Mouse (Mus musculus): ENCODE measurements around the gene Ccdc162.
A peak's percentile ranks its signal among the peaks of the same experiment; 100 is the strongest.

The Ccdc162 gene

DNA sequence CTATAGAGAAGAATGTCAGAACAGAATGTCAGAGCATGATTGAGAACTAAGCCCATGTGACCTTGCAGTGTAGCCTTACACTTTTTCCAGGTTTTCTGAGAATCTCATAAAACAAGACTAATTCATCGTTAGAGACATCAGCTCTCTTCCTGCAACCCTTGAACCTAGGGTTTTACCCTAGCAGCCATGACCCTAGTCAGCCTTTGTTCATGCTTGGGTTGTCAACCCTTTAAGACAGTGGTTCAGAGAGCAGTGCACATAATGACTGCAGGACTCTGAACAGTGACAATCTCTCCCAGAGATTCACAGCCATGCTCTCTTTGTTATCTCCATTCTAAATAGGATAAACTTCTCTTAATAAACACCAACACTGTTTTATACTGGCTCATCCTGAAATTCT lies 137.9 kb downstream of the Ccdc162 start:
- no peak for DNase-seq (ENCODE audit: low spot score)

DNA sequence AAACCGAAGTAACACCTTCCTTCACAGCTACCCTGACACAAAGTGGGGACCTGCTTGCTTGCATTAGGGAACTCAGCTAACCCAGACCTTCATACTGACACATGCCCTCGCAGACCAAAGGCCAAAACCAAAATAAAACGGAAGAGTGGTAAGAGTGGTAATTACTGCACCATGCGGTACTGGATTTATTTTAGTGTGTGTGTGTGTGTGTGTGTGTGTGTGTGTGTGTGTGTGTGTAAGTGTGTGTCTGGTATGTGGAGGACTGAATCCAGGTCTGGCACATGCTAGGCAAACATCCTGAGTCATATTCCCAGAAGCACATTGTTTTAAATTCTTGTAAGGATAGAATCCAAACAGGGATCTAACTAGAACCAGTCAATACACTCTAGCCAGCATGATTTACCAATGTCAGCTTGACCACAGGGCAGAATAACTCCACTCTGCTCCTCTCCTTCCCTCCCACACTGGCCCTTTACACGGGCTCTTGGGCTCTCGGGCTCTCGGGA lies 140.1 kb downstream of the Ccdc162 start:
- DNase-seq (ENCODE audit: low spot score) = no peak

DNA sequence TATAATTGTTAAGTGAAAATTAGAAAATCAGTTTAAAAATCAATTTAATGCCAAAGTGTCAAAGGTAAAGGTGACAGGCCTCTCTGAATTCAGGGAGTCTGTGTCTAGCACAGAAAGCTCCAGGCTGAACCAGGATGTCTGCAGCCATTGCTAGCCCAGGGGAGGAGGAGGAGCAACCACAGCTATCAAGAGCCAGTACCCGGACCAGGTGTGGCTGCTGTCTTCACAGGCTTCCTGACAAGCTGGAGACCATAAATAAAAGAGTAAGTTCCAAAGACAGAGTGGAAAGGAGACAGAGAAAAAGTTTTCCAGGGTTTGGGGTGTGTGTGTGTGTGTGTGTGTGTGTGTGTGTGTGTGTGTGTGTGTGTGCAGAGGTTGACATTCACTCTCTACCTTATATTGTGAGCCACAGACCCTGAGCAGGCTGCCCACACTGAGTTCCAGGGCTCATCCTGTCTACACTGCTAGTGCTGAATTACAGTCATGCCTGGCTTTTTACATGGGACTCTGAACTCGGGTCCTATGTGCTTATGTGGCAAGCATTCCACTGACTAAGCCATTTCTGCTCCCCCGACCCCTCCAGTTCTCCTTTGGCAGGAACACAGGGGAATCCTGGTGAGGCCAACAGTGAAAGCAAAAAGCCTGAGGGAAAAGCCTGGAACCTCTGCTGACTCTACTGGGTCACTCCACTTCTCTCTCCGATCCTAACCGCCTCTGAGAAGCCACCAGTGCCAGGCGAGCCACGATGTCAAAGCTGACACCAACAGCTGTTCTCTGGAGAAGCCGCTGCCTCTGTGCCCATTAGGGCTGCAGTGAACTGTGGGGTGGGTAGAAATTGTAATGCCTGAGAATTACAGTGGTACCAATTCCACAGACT lies 140.7 kb downstream of the Ccdc162 start:
- no peak for DNase-seq (ENCODE audit: low spot score)

DNA sequence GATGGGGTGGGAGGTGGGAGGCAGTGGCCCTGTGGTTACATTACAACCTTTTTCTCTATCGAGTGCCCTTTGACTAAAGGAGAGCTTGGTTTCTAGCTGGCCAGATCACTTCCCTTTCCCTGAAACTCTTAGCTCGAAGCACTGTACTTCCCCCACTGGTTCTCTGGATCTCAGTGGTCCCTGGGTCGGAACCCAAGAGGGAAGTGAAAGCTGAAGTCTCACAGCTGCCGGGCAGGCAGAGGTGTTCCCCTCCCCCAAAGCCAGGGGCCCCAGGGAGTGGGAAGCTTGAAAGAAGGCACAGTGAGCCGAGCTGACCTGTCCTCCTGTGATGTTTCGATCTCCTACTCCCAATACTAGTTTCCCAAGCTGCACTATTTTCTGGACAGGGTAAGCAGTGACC lies 143.2 kb downstream of the Ccdc162 start:
- no peak for DNase-seq (ENCODE audit: low spot score)

DNA sequence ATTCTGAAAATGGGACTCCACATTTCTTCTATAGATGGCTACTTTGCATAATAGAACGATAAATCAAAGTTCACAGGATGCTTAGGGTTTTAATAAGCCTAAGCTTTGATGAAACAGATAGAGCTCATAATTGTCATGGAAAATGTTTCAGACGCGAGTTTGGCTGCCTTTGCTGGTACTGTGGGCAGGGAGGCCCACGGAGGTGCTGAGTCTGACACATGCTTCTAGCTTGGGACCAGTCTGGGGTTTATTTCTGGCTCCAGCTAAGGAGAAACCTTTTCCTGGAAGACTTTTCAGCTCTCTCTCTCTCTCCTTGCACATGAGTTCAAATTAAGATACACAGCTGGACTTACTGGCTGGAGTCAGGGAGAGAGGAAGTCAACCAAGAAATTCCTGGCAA lies 144.2 kb downstream of the Ccdc162 start:
- DNase-seq (ENCODE audit: low spot score) = no peak

DNA sequence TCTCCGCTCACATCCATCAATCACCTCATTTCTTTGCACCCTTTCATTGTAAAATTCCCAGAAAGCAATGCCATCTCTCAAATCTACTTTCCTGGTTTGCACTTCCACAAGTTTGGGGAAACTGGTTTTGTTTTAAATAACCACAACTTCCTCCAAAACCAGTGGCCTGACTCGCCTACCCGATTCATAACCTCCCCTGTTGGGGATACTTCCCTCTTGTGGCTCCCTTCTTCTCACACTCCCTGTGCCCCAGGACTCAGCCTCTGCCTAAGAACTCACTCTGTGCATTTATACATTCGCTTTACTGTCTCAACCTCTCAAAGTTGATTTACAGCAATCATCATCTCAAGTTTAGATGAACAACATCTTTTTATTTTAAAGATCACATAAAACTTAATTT lies 145.4 kb downstream of the Ccdc162 start:
- no peak for DNase-seq (ENCODE audit: low spot score)

DNA sequence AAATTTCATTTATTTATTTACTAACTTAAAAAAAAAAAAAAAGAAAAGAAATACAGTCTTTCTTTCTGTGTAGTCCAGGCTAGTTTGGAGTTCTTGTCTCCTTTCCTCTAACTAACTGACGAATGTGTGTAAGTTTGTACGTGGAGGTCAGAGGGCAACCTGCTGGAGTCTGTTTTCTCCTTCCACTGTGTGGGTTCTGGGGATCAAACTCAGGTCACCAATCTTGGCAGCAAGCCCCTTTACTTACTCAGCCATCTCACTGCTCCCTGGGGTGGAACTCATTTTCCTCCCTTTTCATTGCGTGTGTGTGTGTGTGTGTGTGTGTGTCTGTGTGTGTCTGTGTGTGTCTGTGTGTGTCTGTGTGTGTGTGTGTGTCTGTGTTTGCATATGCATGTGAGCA lies 148.1 kb downstream of the Ccdc162 start:
- no peak for DNase-seq (ENCODE audit: low spot score)

DNA sequence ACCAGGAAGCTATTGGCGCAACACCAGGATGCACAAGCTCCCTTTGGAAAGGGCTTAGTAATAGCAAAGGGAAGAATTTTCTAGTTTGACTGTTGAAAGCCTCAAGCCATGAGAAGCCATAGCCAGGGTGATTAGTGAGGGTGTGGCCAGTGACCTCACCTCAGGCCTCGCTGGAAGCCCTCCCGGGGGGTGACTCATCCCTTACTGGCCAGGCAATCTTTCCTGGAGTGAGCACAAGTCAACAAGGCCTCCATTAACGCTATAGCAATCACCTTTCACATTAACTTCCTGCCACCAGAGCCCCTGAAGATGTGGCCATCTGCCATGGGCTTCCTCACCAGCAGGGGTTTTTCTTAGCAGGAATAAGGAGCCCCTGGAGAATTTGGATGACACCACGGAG lies 151.3 kb downstream of the Ccdc162 start:
- DNase-seq (ENCODE audit: low spot score) = no peak

DNA sequence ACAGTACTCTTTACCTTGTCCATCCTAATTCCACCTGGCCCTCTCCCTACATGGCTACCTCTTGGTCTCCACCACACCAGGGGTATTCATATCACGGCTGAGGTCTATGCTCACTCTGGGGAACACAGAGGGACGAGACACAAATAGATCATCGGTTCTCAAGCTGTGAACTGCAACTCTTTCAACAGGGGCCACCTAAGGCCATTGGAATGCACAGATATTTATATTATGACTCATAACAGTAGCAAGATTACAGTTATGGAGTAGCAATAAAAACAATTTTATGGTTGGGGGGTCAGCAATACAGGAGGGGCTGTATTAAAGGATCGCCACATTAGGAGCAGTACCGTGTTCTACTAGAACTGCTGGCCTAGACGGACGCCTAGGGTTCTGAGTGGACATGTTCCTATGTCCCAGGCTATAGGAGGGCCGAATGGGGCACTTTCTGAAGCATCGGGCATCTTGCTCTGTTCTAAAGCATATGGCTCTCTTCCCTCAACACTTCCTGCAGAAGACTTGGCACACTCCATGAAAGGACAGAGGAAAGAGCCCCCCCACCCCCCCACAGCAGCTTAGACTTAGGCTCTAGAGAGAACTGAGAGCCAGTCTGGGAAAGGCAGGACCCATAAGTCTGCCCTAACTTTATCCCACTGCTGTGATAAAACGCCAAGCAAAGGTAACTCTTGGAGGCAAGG lies 154.6 kb downstream of the Ccdc162 start:
- DNase-seq (ENCODE audit: low spot score) = no peak

DNA sequence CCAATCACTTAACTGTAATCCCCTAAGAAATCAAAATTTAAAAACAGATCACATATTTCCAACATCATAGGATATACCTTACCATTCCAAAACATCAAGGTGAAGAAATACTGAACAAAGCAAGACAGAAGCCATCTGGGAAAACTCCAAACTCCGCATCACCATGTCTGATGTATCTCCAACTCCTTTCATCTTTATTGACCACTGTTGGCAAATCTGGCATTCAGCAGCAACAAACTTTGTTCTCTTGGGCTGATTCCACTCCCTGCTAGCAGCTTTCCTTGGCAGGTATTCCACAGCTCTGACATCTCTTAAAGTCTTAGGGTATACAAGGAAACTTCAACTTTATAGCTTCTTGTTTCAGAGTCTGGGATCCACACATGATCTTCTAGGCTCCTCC lies 158.0 kb downstream of the Ccdc162 start:
- DNase-seq (ENCODE audit: low spot score) = no peak

DNA sequence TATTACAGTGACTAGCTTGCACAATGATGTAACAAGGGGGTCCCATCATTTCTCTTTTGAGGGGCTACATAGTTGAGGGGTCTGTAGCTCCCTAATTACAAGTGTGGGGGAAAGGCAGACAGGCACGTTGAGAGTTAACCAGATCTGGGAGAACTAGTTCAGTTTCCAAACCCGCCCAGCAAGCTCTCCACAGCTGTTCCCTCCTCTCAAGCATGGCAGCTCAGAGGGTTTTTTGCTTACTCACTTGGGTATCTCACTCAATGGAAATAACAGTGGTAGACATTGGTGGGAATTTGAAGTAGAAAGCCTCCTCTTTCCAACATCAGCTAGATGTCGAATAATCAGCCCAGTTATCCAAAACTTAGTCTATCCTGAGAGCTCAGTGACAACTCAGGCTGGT lies 161.4 kb downstream of the Ccdc162 start:
- no peak for DNase-seq (ENCODE audit: low spot score)

DNA sequence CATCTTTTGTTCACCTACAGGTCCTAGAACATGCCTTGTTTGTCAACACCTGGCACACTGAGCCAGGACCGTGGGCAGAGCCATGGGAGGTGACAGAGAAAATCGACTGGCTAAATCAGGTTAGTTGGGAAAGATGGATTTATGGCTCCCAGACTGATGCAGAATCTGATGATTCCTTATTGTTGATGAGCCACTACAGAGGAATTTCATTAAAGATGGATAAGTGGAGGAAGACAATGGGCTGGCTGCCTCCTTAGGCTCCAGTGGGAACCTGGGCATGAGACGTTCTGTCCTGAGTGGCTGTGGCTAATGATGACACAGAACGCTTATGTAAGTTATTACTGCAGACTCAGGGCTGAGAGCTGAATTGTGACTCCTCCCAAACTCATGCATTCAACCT lies 162.7 kb downstream of the Ccdc162 start:
- no peak for DNase-seq (ENCODE audit: low spot score)

DNA sequence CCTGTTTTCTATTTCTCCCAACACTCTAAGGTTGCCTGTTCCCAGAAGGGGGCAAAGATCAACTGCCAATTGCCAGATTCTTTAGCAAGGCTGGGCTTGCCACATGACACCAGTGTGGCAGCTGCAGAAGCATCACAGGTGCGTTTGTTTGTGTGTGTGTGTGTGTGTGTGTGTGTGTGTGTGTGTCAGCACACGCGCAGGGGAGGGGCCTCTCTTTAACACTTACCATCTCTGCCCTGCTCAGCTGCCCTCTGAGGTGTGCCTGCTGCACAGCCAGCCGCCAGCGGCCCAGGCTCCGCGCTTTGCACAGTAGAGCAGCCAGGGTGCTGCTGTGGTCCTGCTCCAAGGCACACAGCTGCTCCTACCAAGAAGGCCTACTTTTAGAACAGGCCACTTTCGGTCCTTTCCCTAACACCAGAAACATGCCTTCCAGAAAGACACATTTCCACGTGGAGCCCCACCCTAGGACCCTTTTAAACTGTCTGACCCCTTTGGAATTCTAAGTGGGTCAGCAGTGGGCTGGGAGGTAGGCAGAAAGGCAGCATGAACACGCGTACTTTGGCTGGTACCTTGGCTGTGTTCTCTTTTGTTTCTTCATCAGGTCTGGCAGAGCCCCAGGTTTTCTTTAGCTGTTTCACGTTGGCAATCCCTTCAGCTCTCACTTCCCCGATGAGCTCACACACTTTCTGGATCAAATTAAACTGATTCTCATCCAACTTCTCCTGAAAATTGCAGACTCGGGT lies 163.4 kb downstream of the Ccdc162 start:
- DNase-seq (ENCODE audit: low spot score) = peak; percentile 12

DNA sequence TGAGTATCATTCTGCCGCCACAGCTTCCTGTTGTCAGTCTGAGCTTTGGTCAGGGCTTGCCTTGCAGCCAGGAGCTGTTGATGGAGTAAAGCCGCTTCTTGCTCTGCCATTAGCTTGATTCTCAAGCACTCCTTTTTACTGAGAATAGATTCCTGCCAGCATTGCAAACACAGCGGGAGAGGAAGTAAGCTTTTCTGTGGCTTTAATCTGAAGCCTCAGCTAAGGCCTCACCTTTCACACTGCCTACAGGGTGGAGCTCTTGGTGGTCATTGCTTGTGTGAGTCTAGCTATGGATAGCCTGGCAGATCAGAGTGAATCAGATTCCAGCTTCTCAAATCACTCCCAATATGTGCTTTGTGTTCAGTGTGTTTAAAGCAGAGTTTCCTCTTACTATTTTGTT lies 164.1 kb downstream of the Ccdc162 start:
- DNase-seq (ENCODE audit: low spot score) = no peak

DNA sequence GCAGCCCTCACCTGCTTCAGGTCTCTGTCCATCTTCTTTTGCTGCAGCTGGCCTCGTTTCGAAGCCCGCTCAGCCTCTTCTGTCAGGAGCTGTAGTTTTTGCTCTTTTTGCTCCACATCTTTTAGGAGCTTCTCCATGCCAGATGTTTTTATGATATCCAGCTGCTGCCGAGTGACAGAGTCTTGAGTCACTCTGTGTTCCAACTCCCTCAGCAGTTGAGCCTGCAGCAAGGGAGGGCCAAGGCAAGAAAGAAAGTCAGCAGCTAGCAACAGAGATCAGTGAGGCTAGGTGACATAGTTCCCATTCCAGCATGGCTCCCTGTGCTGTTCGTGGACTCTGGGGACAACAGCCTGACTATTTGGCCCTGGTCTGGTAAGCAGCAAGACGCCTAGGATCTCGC lies 165.7 kb downstream of the Ccdc162 start:
- no peak for DNase-seq (ENCODE audit: low spot score)

DNA sequence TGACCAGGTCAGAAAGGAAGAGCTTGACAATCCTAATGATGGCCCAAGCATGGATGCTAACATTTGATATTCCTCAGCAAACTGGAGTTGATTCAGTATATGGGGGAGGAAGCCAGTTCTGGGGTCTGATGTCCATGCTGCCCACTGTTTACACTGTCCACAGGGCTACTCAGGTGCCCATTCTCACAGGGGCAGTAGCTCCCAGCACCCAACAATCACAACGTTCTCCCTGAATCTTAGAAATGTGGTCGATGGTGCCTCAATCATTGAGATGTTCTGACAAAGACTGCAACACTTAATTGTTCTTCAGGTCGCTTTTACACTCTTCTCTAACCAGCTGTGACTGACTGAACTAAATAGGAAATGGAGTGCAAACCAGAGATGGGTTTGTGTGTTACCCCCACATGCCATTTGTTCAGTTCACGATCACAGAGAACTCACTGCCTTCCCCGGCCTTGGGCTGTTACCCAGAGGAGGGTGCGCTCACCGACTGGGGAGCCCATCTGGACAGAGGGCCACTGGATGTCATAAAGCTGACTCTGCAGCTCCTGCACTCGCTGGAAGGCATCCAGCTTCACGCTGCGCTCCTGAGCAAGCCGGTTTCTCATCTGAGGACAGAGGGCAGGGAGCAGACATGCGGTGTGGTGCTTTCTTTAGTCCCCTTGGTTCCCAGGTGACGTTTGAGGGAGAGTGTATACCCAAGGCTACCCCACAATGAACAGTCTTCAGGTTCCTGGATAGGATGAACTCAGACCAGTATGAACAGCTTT lies 169.9 kb downstream of the Ccdc162 start:
- DNase-seq (ENCODE audit: low spot score) = no peak

DNA sequence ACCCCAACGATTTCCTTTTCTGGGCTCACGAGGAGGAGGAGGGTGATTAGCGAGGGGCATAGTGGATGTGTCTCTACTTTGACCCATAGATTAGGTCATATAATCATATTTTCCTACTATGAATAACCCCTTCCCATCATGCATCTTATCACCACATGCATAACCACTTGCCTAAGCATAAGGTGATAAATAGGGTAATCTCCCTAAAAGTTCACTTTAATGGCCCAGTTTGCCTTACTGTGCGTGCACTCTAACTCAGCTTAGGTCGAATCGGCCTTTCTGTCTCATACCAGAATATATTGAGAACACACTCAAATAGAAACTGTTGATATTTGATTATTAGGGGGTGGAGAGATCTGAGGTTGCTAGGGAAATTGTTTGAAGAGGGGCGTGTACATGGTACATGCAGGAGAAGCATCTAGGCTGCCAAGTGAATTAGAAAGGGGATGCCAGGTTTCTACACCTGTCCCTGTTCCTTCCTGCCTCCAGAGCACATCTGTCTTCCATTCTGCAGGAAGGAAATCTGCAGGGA lies 171.1 kb downstream of the Ccdc162 start:
- DNase-seq (ENCODE audit: low spot score) = no peak

DNA sequence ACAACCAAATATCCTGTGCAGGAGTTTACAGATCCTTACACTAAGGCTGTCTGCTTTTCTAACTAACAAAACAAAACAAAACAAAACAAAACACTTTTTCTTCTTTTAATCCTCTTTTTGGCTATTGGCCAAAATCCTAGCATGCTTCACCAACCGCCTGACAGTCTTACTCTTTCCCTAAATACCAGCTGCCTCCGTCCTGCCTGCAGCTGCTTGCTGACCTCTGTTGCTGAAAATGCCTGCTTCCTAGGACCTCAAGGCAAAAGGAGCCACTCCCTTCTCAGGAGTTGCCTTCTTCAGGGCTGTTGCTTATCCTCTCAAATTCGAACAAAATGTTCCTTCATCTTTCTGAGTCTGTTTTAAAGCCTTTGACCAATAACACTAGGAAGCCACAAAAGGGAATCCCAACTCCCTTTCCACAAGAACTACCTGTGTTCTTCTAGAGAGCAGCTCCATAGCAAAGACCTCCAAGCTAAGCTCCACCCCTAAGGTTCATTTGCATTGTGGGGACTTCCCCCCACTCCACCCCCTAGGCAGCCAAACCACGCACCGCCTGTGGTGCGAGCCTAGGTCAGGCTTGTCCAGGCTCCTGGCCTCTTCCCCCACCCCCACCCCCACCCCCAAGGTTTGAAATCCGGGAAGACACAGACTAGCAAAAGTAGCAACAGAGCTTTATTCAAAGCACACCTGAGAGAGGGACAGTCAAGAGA lies 171.8 kb downstream of the Ccdc162 start:
- DNase-seq (ENCODE audit: low spot score) = no peak

DNA sequence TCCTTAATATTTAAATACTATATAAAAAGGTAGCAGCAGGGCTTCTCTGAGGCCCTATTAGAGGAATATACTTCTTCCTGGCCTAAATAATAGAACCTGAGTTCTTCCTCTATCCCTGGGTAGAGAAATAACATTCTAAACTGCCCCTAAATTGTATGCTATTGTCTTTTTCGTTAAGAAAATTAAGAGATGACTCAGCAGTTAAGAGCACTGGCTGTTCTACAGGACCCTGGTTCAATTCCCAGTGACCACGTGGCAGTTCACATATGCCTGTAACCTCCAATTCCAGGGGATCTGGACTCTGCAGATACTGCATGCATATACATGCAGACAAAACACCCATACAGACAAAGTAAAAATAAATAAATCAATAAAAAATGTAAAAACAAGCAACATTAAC lies 172.6 kb downstream of the Ccdc162 start:
- no peak for DNase-seq (ENCODE audit: low spot score)

DNA sequence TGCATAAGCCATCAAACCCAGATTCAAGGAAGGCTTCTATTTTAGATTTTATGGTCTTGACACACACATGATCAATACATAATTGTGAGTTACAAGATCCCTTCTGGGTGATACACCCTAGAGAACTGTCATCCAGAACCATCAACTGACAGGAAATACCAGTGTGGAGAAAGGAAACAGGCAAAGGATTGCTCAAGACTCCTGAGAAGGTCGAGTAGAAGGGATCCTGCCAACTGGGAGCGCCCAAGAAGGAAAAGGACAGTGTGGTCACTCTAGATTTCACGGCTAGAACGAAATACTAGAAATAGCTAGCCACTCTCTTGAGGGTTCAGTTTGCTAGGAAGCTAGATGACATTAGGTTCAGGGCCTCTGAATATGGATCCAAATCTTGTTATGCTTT lies 173.0 kb downstream of the Ccdc162 start:
- DNase-seq (ENCODE audit: low spot score) = no peak

DNA sequence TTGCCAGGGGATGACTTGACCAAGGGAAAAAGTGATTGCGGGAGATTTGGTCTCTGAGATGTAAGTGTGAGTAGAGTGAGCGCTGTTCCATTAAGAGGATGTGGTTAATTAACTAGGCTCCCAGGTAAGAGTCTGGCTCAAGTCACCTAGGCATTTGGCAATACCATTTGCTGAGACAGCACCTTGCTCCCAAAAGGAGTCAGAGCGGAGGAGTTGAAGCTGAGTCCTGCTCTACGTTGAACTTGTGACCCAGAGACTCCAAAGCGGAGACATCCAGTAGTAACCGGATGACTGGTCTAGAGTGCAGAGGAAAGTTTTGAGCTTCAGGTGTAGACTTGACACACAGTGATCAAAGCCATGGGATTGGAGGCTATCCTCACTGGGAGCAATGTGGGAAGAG lies 174.4 kb downstream of the Ccdc162 start:
- DNase-seq (ENCODE audit: low spot score) = no peak

All from retina, embryonic 14.5 days (tissue).